Mouse (Mus musculus) frontal cortex, adult (tissue): ENCODE data around the gene Cracr2b.

Experiments
- ATAC-seq: cut with Nextera tagmentation; 2 replicates; pipeline ENCODE4 v1.9.2; 2017; ENCODE audit warnings: mild to moderate bottlenecking, moderate library complexity, mixed read lengths; ENCODE audit not compliant: low TSS enrichment

Gene Cracr2b

GRCm38 (mm10) chr7:141469901-141470636 is 9.2 kb downstream of the Cracr2b start:
- ATAC-seq, result no peak

GRCm38 (mm10) chr7:141470637-141470944 is 9.7 kb downstream of the Cracr2b start:
- ATAC-seq, result no peak

- ATAC-seq, result no peak
These were observed 10.3 kb downstream of the Cracr2b start for GRCm38 (mm10) chr7:141471236-141471635.

DNA sequence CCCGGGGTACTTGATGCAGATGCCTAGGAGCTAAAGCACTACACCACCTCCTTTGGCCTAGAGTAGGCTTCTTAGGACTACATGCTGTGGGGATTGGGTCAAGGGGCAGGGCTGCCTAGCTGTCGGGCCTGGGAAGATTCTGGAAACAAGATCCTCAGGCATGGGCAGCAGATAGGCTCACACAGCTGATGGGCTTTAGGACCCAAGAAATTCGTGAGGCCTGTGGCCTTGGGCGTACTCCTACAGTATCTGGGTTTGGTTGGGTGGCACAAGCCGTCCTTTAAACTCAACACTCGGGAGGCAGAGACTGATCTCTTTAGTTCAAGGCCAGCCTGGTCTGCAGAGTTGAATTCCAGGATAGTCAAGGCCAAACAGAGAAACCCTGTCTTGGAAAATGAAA is 11.3 kb downstream of the Cracr2b start:
- no peak for ATAC-seq

DNA sequence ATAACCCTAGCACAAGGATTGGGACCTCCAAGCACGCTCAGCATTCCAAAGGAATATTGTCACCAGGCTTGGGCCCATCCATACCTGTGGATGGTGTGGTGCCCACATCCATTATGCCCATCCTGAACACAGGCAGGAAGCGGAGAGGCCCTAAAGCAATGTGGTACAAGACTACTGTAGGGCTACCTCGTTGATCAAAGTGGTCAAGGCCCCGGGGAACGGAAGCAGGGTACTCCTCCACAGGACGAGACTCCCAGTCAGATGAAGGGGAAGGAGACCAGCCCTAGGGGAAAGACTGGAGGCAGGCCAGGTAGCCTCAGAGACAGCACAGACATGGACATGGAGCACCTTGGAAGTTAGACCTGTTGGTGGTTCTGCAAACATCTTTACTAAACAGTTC is 11.9 kb downstream of the Cracr2b start:
- no peak for ATAC-seq

DNA sequence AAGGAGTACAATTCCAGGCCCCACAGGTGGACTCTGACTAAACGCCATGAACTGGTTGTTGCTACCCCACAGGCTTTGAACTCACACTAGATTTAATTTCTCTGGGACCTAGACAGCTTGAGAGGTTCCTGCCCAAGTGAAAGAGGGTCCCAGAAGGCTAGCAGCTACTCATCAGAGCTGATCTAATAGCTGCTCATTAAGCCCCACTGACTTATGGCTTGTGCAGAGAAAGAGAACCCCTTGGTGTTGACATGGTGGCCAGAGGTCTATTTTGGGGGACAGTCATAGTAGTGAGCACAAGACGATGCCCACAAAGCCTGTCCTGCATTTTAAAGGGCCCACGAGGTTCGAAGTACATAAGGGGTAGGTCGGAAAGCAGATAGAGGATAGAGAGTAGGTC is 13.3 kb downstream of the Cracr2b start:
- ATAC-seq, result no peak

DNA sequence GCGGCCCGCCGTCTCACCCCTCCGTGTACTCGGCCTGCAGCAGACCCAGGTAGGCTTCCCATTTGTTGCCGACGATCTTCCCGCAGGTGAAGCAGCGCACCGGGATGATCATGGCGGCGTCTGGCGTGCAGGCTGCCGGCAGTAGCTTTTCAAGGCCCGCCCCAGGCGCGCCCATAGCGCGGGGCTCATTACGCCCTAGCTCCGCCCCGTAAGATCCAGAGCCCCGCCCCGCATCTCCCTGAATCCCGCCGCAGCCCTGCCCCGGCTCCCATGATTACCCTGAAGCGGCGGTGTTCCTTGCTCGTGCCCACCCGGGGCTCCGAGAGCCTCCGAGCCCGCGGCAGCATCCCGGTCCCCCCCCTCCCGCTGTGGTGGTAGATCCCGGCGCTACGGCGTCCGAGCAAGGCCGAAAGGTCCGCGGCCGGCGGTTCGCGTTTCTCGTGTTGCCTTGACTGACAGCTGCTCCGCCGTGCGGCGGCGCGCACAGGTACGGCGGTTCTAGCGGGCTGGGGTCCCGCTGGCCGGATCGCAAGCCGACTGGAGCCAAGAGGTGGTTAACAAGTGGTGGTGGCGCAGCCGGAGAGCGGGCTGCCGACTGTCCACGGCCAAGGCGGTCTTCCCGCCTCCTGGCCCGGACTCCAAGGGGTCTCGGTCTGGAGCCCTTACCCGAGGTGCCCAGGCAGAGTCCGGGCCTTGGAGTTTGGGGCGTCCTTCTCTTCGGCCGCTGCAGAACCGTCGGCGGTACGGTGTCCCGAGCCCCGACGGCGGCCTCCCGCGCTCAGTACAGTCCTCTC is 14.3 kb downstream of the Cracr2b start, which contains the start of the genes Polr2l and Tspan4:
Gene Polr2l, minus strand, starts transcription at position 122 of the 794 bp plus-strand sequence.
Gene Tspan4, plus strand, starts transcription at position 230 of the 794 bp plus-strand sequence.
- ATAC-seq, result peak; percentile 68

DNA sequence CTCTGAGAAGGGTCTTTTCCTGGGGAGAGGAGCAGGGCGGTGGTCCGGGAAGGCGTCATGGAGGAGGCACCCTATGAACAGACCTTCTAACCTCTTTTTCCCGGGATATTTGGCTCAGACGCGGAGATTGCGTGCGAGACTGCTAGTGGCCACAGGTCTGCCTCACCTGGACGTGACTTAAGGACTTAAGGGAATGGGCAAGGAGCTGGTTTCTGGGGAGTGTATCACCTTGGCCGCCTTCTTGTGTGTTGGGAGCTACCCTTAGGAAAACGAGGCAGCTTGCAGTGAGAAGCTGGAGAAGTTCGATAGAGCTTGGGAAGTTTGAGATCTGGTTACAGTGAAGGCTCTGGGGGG is 14.9 kb downstream of the Cracr2b start:
- ATAC-seq, result no peak

GRCm38 (mm10) chr7:141476226-141476980 is 15.5 kb downstream of the Cracr2b start:
- ATAC-seq, result no peak

- no peak for ATAC-seq
These were observed 16.1 kb downstream of the Cracr2b start for GRCm38 (mm10) chr7:141476981-141477370.

DNA sequence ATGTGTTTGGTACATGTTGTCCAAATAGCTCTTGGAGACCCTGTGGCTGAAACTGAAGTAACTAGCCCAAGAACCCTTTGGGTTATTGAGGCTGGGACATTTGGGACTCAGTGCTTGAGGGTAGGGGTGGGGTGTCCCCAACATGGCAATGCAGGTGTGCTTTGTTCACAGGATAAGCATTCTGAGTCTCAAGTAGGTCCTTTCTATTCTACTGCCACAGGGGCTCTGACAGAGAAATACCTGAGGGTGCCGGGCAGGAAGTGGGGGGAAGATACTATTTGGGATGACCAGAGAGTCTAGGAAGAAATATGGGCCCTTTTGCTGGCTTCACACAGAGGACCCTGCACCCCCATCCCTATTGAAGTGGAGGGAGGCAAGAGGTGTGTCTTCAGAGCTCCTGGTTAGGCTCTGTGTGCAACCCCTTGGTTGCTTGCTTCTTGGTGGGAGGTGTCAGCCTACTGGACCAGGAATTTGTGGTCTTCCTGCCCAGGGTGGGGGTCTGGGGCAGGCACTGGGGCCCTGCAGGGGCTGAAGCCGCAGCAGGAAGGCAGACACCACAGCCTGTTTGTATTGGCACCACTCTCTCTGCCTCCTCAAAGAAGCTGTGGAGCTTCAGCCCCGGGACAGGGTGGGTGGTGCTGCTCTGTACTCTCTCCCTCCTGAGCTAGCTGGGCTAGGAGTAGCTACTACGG is 16.8 kb downstream of the Cracr2b start:
- ATAC-seq, result no peak

DNA sequence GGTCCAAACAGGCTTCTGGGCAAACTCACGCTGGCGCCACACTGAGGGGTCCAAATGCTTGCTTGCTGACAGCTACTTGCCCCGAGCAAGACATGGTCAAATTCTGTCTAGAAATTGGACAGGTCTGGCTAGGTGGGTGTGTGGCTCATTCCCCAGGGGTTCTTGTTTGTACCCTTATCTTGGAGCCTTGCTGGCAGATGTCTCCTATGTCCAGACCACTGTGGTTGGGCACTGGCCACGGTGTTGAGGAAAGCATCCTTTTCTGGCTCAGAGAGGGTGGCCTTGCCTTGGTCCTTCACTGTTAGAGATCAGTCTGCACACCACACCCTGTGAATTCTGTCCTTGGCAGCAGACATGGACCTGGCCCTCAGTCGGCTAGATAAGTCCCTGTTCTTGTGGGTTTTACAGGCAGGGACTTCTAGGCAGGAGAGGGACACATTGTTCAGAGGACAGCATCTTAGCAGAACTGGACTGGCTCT is 17.4 kb downstream of the Cracr2b start:
- ATAC-seq, result no peak

DNA sequence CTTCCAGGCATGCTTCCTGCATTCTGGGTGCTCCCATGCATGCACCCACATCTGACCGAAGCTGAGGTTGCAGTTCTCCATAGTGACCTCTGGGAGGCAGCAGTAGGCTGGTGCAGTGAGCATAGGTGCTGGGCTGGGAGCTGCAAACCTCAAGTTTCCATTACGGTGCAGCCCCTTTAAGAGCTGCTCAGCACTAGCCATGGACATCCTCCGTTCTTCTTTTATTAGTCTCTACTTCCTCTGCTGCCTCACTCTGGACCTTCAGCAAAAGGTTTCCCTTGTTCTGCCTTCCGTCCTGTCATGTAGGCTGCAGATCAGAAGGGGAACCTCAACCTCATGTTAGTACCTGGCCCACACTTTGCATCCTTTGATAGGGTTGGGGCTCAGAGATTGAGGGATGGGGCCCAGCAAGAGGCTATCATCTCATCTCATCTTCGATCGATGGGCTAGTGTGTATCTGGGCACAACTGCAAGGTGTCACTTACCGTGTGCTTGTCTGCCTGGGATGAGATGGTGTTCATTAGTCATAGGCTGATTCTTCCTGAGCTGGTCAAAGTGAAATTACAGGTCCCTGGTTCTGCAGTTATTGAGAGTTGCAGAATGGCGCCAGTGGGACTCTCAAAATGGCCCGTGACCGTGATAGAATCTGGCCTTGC is 20.1 kb downstream of the Cracr2b start:
- peak; percentile 52 for ATAC-seq

DNA sequence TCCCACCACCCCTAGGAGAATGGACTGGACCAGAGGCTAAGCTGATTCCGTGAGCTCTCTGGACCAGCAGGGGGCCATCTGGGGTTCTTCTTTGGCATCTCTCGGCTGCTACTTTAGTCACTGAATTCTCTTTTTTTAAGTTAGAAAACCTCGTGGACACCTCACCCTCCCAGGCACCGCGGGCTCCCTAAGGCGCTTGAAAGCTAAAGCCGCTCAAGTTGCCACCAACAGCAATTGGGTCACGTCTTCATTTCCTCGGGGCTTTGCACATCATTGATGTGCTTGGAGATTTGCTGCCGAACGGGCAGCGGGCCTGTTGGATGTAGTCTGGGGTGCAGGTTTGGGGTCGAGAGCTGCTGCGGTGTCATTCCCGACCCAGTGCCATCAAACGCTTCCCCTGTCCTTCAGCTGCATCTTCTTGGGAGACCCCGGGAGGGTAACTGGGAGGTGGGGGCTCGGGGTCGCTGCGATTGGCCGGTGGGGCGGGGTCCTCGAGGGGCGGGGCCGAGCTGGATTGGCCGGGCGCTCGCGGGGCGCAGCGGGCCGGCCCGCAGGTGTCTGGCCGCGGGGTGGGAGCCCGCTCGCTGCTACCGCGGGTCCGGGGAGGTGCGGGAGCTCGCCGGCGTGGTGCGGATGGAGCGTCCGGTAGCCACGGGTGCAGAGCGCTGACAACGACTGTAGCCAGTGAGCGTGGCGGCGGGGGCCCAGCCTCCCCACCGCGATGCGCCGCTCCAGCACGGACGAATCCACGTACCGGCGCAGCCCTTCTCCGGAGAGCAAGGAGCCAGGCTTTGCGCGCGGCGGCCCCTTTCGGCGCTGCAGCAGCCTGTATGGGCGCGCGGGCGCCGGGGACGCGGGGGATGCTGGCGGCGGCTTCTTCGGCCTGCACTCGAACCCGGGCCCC is 20.9 kb downstream of the Cracr2b start:
- ATAC-seq, result peak; percentile 24; the same call in 1 of the 2 replicates

- ATAC-seq, result no peak
These were observed 21.7 kb downstream of the Cracr2b start for GRCm38 (mm10) chr7:141482531-141483024.

GRCm38 (mm10) chr7:141483114-141483653 is 22.3 kb downstream of the Cracr2b start:
- no peak for ATAC-seq

DNA sequence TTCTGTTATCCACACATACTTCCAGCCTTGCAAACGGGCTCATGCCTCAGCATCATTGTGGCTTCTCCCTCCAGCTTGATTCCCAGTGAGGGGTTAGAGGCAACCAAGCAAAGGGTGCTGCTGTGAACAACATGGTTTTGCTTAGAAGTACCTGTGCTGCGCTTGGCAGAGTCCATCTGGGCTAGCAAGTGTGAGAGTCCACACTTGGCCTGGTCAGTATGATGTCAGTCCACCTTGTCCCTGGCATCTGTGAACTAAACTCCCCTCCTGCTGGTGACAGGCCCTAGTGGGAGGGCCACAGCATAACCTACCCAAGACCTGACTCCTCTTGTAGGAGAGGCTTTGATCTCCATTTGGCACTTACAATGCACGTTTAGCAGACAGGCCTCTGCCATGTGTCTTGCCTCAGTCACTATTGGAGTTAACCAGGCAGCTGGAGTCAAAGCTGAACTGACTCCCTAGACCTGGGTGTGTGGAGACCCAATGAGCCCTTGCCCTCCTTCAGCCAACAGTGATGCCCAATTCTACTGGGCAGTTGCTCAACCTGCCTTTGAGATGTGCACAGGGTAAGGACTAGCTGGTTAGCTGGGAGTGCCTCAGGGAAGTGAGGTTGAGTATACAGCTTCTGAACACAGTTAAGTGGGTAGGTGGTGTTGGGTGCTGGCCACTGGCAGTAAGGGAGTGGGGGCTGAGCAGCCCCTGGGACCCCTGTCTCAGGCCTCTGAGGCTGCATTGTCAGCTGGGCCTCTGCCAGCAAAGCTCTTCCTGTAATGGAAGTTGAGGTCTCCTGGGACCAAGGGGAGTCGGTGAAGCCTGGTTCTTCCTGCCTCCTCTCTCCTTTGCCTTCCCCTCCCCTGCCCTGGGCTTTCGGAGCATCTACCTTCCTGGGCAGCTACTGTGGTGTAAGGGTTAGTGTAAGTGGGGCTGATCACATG is 23.6 kb downstream of the Cracr2b start:
- ATAC-seq, result no peak

GRCm38 (mm10) chr7:141485186-141485585 is 24.3 kb downstream of the Cracr2b start:
- ATAC-seq, result no peak

- ATAC-seq, result no peak
These were observed 24.7 kb downstream of the Cracr2b start for GRCm38 (mm10) chr7:141485606-141486005.
